Mouse (Mus musculus): Measurements from ENCODE around the gene Tmem247. TPM values are rescaled to one million over a fixed set of nuclear protein-coding genes. Genes with fewer than 3 reads are reported as not detected.

The Tmem247 gene
- total RNA-seq, 4 experiments from 2014 or later = not detected

GRCm38 (mm10) chr17:86915540-86915939 lies 1.6 kb upstream of the Tmem247 start:
- DNase-seq = no peak

GRCm38 (mm10) chr17:86918786-86919185 lies 1.6 kb downstream of the Tmem247 start:
- DNase-seq = peak; percentile 42

GRCm38 (mm10) chr17:86919729-86920128 lies 2.6 kb downstream of the Tmem247 start:
- DNase-seq = peak; percentile 74

- DNase-seq = no peak
Measured at GRCm38 (mm10) chr17:86924679-86925078, 7.5 kb downstream of the Tmem247 start.

GRCm38 (mm10) chr17:86926836-86927235 lies 9.7 kb downstream of the Tmem247 start:
- DNase-seq = no peak

- no peak for DNase-seq
Measured at GRCm38 (mm10) chr17:86929355-86929754, 12.2 kb downstream of the Tmem247 start.

- DNase-seq = no peak
Measured at GRCm38 (mm10) chr17:86929981-86930380, 12.8 kb downstream of the Tmem247 start.

- no peak for DNase-seq
Measured at GRCm38 (mm10) chr17:86932896-86933295, 15.7 kb downstream of the Tmem247 start.

- DNase-seq = no peak
Measured at GRCm38 (mm10) chr17:86937064-86937463, 19.9 kb downstream of the Tmem247 start.

- peak; percentile 92 for DNase-seq
Measured at GRCm38 (mm10) chr17:86937497-86938155, 20.5 kb downstream of the Tmem247 start.

- DNase-seq = no peak
Measured at GRCm38 (mm10) chr17:86938683-86939082, 21.5 kb downstream of the Tmem247 start.

- no peak for DNase-seq
Measured at GRCm38 (mm10) chr17:86942112-86942511, 25.0 kb downstream of the Tmem247 start.

- no peak for DNase-seq
Measured at GRCm38 (mm10) chr17:86943158-86943557, 26.0 kb downstream of the Tmem247 start.

GRCm38 (mm10) chr17:86946078-86946477 lies 28.9 kb downstream of the Tmem247 start:
- DNase-seq = no peak

GRCm38 (mm10) chr17:86947840-86948796 lies 31.0 kb downstream of the Tmem247 start, which contains the start of gene Atp6v1e2:
TSS of gene Atp6v1e2 (minus strand) at chr17:86947897.
- DNase-seq = no peak

- DNase-seq = no peak
Measured at GRCm38 (mm10) chr17:86948801-86949200, 31.7 kb downstream of the Tmem247 start.

- DNase-seq = no peak
Measured at GRCm38 (mm10) chr17:86957239-86957638, 40.1 kb downstream of the Tmem247 start.

- no peak for DNase-seq
Measured at GRCm38 (mm10) chr17:86957968-86958367, 40.8 kb downstream of the Tmem247 start.

GRCm38 (mm10) chr17:86961301-86961841 lies 44.2 kb downstream of the Tmem247 start:
- DNase-seq = peak; percentile 79

- peak; percentile 91 for DNase-seq
Measured at GRCm38 (mm10) chr17:86962297-86962893, 45.2 kb downstream of the Tmem247 start.

GRCm38 (mm10) chr17:86962894-86963585 lies 45.9 kb downstream of the Tmem247 start, which contains the start of gene Rhoq:
TSS of gene Rhoq (plus strand) at chr17:86963082.
- peak; percentile 88 for DNase-seq

GRCm38 (mm10) chr17:86963586-86963902 lies 46.4 kb downstream of the Tmem247 start:
- DNase-seq = peak; percentile 37
